Mouse (Mus musculus) spleen, adult 2 months (tissue): Measurements from ENCODE around the gene Gstp3.

Source experiments
- CTCF ChIP-seq: fragments of 200-500 bp; IDR thresholded peaks from 2 replicates; pipeline ENCODE4 v1.5.1; 2011; ENCODE audit warnings: mild to moderate bottlenecking, inconsistent platforms; ENCODE audit not compliant: insufficient read depth, insufficient read length, insufficient replicate concordance; ENCODE audit errors: extremely low read depth
- POLR2A ChIP-seq: fragments of 200-500 bp; IDR thresholded peaks from 2 replicates; pipeline ENCODE4 v1.6.1; 2011; ENCODE audit warnings: low read depth, low read length, inconsistent platforms

GRCm38 (mm10) chr19:4104675-4105194, 45.4 kb upstream of the Gstp3 start:
- TF ChIP-seq CTCF (no peak), POLR2A (no peak)
